Mouse (Mus musculus) embryonic facial prominence, embryonic 11.5 days (tissue): ENCODE results near the gene Rhbdl3. TPM values are rescaled to one million over a fixed set of nuclear protein-coding genes. Genes with fewer than 3 reads are reported as not detected.
A peak's percentile ranks its signal among the peaks of the same experiment; 100 is the strongest.
"Not testable (repeated sequence)": the region's sequence is repeated elsewhere in the genome, so short reads cannot be mapped to it uniquely, and the experiment has no call there.

Source experiments
- ATAC-seq: fragments of 200-750 bp; cut with Nextera tagmentation; replicated peaks from 2 replicates; pipeline ENCODE4 v1.8.0; 2017; ENCODE audit warnings: low read depth; ENCODE audit not compliant: insufficient number of reproducible peaks, low FRiP score, low TSS enrichment
- DNase-seq: peaks from one replicate; pipeline ENCODE4 v3.0.0-alpha.2; 2015; ENCODE audit warnings: low spot score
- H3K27ac ChIP-seq: fragments of 300-500 bp; sonication (generic); replicated peaks from 2 replicates; pipeline ENCODE4 v1.5.1; 2014; ENCODE audit warnings: mild to moderate bottlenecking, low read depth, low read length, control low read depth
- H3K27me3 ChIP-seq: fragments of 300-500 bp; sonication (generic); 2 replicates; pipeline ENCODE4 v1.6.1; 2014; ENCODE audit warnings: mild to moderate bottlenecking, low read length, moderate library complexity, mixed read lengths; ENCODE audit not compliant: control insufficient read depth, insufficient read depth
- H3K36me3 ChIP-seq: fragments of 300-500 bp; sonication (generic); replicated peaks from 2 replicates; pipeline ENCODE4 v1.6.1; 2014; ENCODE audit warnings: low read depth, mild to moderate bottlenecking, low read length, moderate library complexity, mixed read lengths; ENCODE audit not compliant: control insufficient read depth, insufficient read depth
- H3K4me1 ChIP-seq: fragments of 300-500 bp; sonication (generic); 2 replicates; pipeline ENCODE4 v1.6.1; 2014; ENCODE audit warnings: low read length, mixed read lengths; ENCODE audit not compliant: control insufficient read depth, insufficient read depth
- H3K4me2 ChIP-seq: fragments of 300-500 bp; sonication (generic); 2 replicates; pipeline ENCODE4 v1.6.1; 2014; ENCODE audit warnings: low read depth, mild to moderate bottlenecking, control low read depth, low read length, moderate library complexity
- H3K4me3 ChIP-seq: fragments of 300-500 bp; sonication (generic); 2 replicates; pipeline ENCODE4 v1.5.1; 2014; ENCODE audit warnings: low read depth, low read length, control low read depth
- H3K9ac ChIP-seq: fragments of 300-500 bp; sonication (generic); replicated peaks from 2 replicates; pipeline ENCODE4 v1.6.1; 2014; ENCODE audit warnings: mild to moderate bottlenecking, control low read depth, low read length
- H3K9me3 ChIP-seq: fragments of 300-500 bp; sonication (generic); replicated peaks from 2 replicates; pipeline ENCODE4 v1.6.1; 2016; ENCODE audit warnings: mild to moderate bottlenecking, low read length, inconsistent platforms, mixed read lengths; ENCODE audit not compliant: control insufficient read depth
- WGBS: fragments of 180-500 bp; shearing (Covaris S2); extraction: QIAGEN DNeasy Blood & Tissue Kit; methylation state at CpG from one replicate; pipeline ENCODE4 v1.1.7; 2014; 5-methylcytosine and 5-hydroxymethylcytosine counted together
- polyA plus RNA-seq: library from polyadenylated mRNA; unstranded; fragments of >200 nt; fragmentation: Nextera tagmentation; extraction: Ambion mirVana; gene quantifications from 2 replicates; pipeline ENCODE4 v1.2.1, GENCODE M21; 2014

Rhbdl3 gene
- polyA plus RNA-seq, 1 experiment from 2014 or later: 3.2 TPM

DNA sequence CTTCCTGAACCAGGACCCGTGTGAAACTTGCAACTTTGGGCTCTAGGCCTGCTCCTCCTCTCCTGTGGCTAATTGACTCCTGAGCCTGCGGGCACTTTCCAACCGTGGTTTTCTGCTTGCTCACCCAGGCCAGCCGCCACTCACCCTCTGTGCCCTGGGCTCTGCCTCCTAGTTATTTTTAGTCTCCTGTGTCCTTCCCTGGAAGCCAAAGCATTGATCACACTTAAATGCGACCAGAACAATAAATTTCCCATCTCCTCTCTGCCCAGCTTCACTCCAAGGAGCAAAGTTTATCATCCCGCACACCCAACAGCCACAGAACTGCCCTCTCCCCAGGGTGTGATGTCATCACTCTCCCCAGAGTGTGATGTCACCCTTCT lies 35.6 kb downstream of the Rhbdl3 start:
- Histone ChIP-seq H3K9me3 (no peaks in the 10 kb centered on the region), H3K4me3 (no peak overlapping the region), H3K4me1 (peaks cover 2% of the 10 kb centered on the region; the same call in 1 of the 2 replicates), H3K4me2 (no peak overlapping the region), H3K27me3 (no peaks in the 10 kb centered on the region), H3K9ac (no peak overlapping the region), H3K27ac (no peak overlapping the region), H3K36me3 (no peaks in the 10 kb centered on the region)
- ATAC-seq (no peak), DNase-seq (no peak)
- WGBS: 9% methylated on average over 6 of the region's 6 CpGs

DNA sequence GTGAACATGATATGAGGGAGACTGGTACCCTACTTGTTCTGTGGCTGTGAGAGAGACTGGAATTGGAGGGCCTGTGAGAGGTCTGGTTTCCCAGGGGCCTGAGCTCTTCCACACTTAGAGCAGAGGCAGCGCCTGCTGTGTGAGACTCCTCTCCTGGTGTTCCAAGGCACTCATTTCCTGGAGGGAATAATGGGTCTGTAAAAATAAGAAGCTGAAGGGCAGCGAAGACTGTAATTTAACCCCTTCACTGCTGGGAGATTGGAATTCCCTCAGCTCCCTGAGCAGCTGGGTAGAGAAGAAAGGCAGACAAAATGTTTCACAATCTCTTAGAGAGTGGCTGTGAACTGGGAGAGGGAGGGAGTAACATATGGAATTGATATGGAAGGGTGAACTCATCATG lies 41.8 kb downstream of the Rhbdl3 start:
- H3K27me3 ChIP-seq: no peaks in the 10 kb centered on the region
- peak; percentile 75 for DNase-seq
- no peaks in the 10 kb centered on the region for H3K4me1 ChIP-seq
- ATAC-seq: no peak
- 0% methylated on average over 2 of the region's 2 CpGs for WGBS
- no peak overlapping the region for H3K4me3 ChIP-seq
- H3K27ac ChIP-seq: no peak overlapping the region
- H3K9ac ChIP-seq: no peak overlapping the region
- no peaks in the 10 kb centered on the region for H3K36me3 ChIP-seq
- H3K4me2 ChIP-seq: no peak overlapping the region
- no peaks in the 10 kb centered on the region for H3K9me3 ChIP-seq

GRCm38 (mm10) chr11:80351832-80352430 lies 51.2 kb downstream of the Rhbdl3 start:
- Histone ChIP-seq H3K27me3 (no peaks in the 10 kb centered on the region), H3K4me2 (no peak overlapping the region), H3K36me3 (no peaks in the 10 kb centered on the region), H3K4me1 (no peaks in the 10 kb centered on the region), H3K27ac (no peak overlapping the region), H3K9ac (no peak overlapping the region), H3K4me3 (no peak overlapping the region), H3K9me3 (no peaks in the 10 kb centered on the region)
- DNase-seq: peak; percentile 89
- ATAC-seq: no peak
- WGBS: 71% methylated on average over 5 of the region's 5 CpGs

GRCm38 (mm10) chr11:80354832-80355231 lies 54.1 kb downstream of the Rhbdl3 start:
- Histone ChIP-seq H3K9me3 (no peaks in the 10 kb centered on the region), H3K36me3 (no peaks in the 10 kb centered on the region), H3K9ac (no peak overlapping the region), H3K4me3 (no peak overlapping the region), H3K4me1 (no peaks in the 10 kb centered on the region), H3K27me3 (no peaks in the 10 kb centered on the region), H3K27ac (no peak overlapping the region), H3K4me2 (no peak overlapping the region)
- WGBS: 40% methylated on average over 4 of the region's 4 CpGs
- ATAC-seq (no peak), DNase-seq (peak; percentile 26)

GRCm38 (mm10) chr11:80368949-80369348 lies 68.2 kb downstream of the Rhbdl3 start:
- no peaks in the 10 kb centered on the region; the same call in 1 of the 2 replicates for H3K36me3 ChIP-seq
- H3K4me1 ChIP-seq: no peaks in the 10 kb centered on the region
- no peaks in the 10 kb centered on the region for H3K27me3 ChIP-seq
- DNase-seq (no peak), ATAC-seq (no peak)
- no peak overlapping the region for H3K4me3 ChIP-seq
- no peak overlapping the region for H3K4me2 ChIP-seq
- no peak overlapping the region for H3K27ac ChIP-seq
- no peak overlapping the region for H3K9ac ChIP-seq
- no peaks in the 10 kb centered on the region for H3K9me3 ChIP-seq
- WGBS: 86% methylated on average over 1 of the region's 1 CpGs

DNA sequence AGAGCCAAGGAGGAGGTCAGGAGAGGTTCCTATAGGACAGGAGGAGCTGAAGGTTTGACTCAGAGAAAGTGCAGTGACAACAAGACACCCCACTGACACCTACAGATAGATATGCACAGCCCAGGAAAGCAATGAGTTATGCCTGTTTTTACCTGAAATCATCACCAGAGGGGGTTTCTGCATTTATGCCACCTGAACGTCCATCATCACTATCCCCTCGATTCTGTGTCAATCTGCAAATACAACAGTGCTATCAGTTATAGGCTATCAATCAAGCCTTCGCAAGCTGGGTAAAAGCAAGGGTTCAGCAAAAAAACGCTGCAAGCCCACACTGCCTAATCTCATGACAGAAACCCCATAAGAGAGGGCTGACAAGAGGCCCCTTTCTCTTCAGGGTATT lies 75.9 kb downstream of the Rhbdl3 start:
- H3K27me3 ChIP-seq: no peaks in the 10 kb centered on the region
- no peak overlapping the region for H3K27ac ChIP-seq
- no peak overlapping the region for H3K4me3 ChIP-seq
- 72% methylated on average over 4 of the region's 4 CpGs for WGBS
- H3K36me3 ChIP-seq: 0 out of 2 replicates have a peak, but pooled peaks cover 2% of the 10 kb centered on the region
- no peak for ATAC-seq
- H3K9ac ChIP-seq: no peak overlapping the region
- no peak for DNase-seq
- H3K4me1 ChIP-seq: no peaks in the 10 kb centered on the region
- H3K4me2 ChIP-seq: no peak overlapping the region
- no peaks in the 10 kb centered on the region for H3K9me3 ChIP-seq

- no peaks in the 10 kb centered on the region for H3K9me3 ChIP-seq
- H3K4me2 ChIP-seq: peak within 1 kb of the TSS; percentile 80
- 2% methylated on average over 34 of the region's 43 CpGs for WGBS
- peak within 1 kb of the TSS; percentile 97 for H3K9ac ChIP-seq
- peak within 1 kb of the TSS; percentile 83 for H3K4me3 ChIP-seq
- H3K4me1 ChIP-seq: no peaks in the 10 kb centered on the region
- DNase-seq: peak; percentile 88
- peak; percentile 75 for ATAC-seq
- H3K27ac ChIP-seq: peak within 1 kb of the TSS; percentile 72
- H3K36me3 ChIP-seq: 0 out of 2 replicates have a peak, but pooled peaks cover 2% of the 10 kb centered on the region
- H3K27me3 ChIP-seq: no peaks in the 10 kb centered on the region
These were observed 77.2 kb downstream of the Rhbdl3 start, which contains the start of gene 5730455P16Rik for GRCm38 (mm10) chr11:80377712-80378451. 5730455P16Rik (minus strand) TSS chr11:80378034.

GRCm38 (mm10) chr11:80378452-80379068 lies 77.8 kb downstream of the Rhbdl3 start:
- not testable (repeated sequence) for H3K4me3 ChIP-seq, ATAC-seq, H3K36me3 ChIP-seq, H3K4me1 ChIP-seq, DNase-seq, H3K27ac ChIP-seq, H3K9me3 ChIP-seq, H3K27me3 ChIP-seq
- 69% methylated on average over 2 of the region's 2 CpGs for WGBS
- peak overlapping the region; percentile 97 for H3K9ac ChIP-seq
- H3K4me2 ChIP-seq: peak overlapping the region; percentile 80
